Mouse (Mus musculus): ENCODE data around the gene Wwox. TPM values are rescaled to one million over a fixed set of nuclear protein-coding genes. Genes with fewer than 3 reads are reported as not detected.

The Wwox gene
- polyA plus RNA-seq, 1 experiment from 2014 or later, result 13.7 TPM

- H3K4me1 ChIP-seq, result no peaks in the 10 kb centered on the region
- H3K4me2 ChIP-seq (replicated peaks), result no peak overlapping the region
- ATAC-seq (ENCODE audit: insufficient number of reproducible peaks, low FRiP score, low TSS enrichment, low read depth), result no peak
- no peak overlapping the region for H3K27ac ChIP-seq (replicated peaks)
- H3K4me3 ChIP-seq (replicated peaks), result no peak overlapping the region
- H3K27me3 ChIP-seq, result no peaks in the 10 kb centered on the region
- 86% methylated on average over 16 of the region's 16 CpGs for WGBS
- no peak overlapping the region for H3K9ac ChIP-seq
- H3K36me3 ChIP-seq, result no peaks in the 10 kb centered on the region
- no peaks in the 10 kb centered on the region for H3K9me3 ChIP-seq (replicated peaks)
These were observed 129.2 kb downstream of the Wwox start for GRCm38 (mm10) chr8:114568531-114569166.

DNA sequence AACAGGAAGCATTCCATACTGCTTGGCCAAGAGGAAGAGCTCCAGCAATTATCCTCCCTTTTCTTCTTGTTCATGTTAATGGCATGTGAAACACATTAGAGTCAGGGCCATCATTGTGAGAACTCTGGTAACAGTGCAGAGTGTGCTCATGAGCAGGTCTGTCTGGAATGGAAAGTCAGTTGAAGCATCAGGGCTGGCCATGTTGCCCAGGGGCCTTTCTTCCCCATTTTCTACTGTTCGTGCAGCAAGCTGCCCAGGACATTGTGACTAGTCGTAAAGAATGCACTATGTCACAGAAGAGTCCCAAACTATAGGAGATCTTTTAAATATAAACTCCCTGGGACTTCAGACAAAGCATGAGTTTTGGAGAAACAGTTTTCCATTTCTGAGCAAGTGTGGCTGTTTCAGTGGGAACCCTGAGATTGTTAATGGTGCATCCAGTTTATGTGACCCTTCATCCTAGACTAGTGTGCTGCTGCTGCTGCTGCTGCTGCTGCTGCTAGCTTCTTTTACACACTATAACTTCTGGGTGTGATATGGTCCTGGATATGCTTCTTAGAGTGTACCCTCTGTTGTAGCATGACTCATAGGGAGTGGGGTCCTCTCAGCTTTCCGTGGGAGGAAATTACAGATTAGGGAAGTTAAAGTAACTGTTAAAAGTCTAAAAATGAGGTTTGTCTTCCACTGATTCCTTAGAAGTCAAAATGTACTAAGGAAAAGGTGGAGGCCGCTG lies 133.7 kb downstream of the Wwox start:
- no peaks in the 10 kb centered on the region for H3K4me1 ChIP-seq
- no peaks in the 10 kb centered on the region for H3K9me3 ChIP-seq (replicated peaks)
- H3K4me2 ChIP-seq (replicated peaks), result no peak overlapping the region
- H3K27me3 ChIP-seq, result no peaks in the 10 kb centered on the region
- no peak overlapping the region for H3K9ac ChIP-seq
- no peak for ATAC-seq (ENCODE audit: insufficient number of reproducible peaks, low FRiP score, low TSS enrichment, low read depth)
- H3K4me3 ChIP-seq (replicated peaks), result no peak overlapping the region
- H3K27ac ChIP-seq (replicated peaks), result no peak overlapping the region
- WGBS, result 76% methylated on average over 4 of the region's 4 CpGs
- no peaks in the 10 kb centered on the region for H3K36me3 ChIP-seq

- Histone ChIP-seq H3K27me3 (no peaks in the 10 kb centered on the region), H3K27ac (replicated peaks) (no peak overlapping the region), H3K36me3 (no peaks in the 10 kb centered on the region), H3K4me2 (replicated peaks) (no peak overlapping the region), H3K4me3 (replicated peaks) (no peak overlapping the region), H3K9me3 (replicated peaks) (no peaks in the 10 kb centered on the region), H3K9ac (no peak overlapping the region), H3K4me1 (no peaks in the 10 kb centered on the region)
- WGBS, result 82% methylated on average over 8 of the region's 8 CpGs
- no peak for ATAC-seq (ENCODE audit: insufficient number of reproducible peaks, low FRiP score, low TSS enrichment, low read depth)
These were observed 134.3 kb downstream of the Wwox start for GRCm38 (mm10) chr8:114573747-114574093.

DNA sequence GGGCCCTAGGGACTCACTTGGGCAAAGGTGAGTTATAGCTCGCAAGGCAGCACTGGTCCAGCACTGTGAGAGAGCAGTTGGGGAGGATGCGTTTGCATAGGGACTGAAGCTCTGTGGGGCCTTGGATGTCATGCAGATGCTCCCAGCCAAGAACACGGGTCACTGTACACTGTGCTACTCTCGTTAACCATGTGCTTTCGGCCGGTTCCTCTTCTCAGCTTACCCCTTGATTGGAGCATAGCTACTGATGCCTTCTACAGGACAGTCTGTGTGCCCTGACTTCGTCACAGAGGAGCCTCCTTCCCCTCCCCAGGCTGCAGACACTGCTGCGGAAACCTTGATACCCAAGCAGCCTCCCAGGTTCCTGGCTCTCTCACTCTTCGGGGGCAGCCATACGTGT lies 139.8 kb downstream of the Wwox start:
- H3K4me3 ChIP-seq (replicated peaks), result no peak overlapping the region
- H3K9ac ChIP-seq, result no peak overlapping the region
- no peak overlapping the region for H3K27ac ChIP-seq (replicated peaks)
- H3K9me3 ChIP-seq (replicated peaks), result no peaks in the 10 kb centered on the region
- ATAC-seq (ENCODE audit: insufficient number of reproducible peaks, low FRiP score, low TSS enrichment, low read depth), result no peak
- H3K4me2 ChIP-seq (replicated peaks), result no peak overlapping the region
- H3K36me3 ChIP-seq, result no peaks in the 10 kb centered on the region
- WGBS, result 83% methylated on average over 10 of the region's 10 CpGs
- H3K27me3 ChIP-seq, result no peaks in the 10 kb centered on the region
- H3K4me1 ChIP-seq, result no peaks in the 10 kb centered on the region

- Histone ChIP-seq H3K9ac (no peak overlapping the region), H3K4me2 (replicated peaks) (no peak overlapping the region), H3K36me3 (no peaks in the 10 kb centered on the region), H3K9me3 (replicated peaks) (no peaks in the 10 kb centered on the region), H3K4me3 (replicated peaks) (no peak overlapping the region), H3K4me1 (no peaks in the 10 kb centered on the region), H3K27me3 (no peaks in the 10 kb centered on the region), H3K27ac (replicated peaks) (no peak overlapping the region)
- WGBS, result 77% methylated on average over 1 of the region's 1 CpGs
- no peak for ATAC-seq (ENCODE audit: insufficient number of reproducible peaks, low FRiP score, low TSS enrichment, low read depth)
These were observed 141.2 kb downstream of the Wwox start for GRCm38 (mm10) chr8:114580684-114581083.

GRCm38 (mm10) chr8:114590336-114590867 lies 150.9 kb downstream of the Wwox start:
- Histone ChIP-seq H3K4me1 (peaks cover 8% of the 10 kb centered on the region; the same call in 1 of the 2 replicates), H3K4me3 (replicated peaks) (no peak overlapping the region), H3K9ac (no peak overlapping the region), H3K9me3 (replicated peaks) (no peaks in the 10 kb centered on the region), H3K27ac (replicated peaks) (no peak overlapping the region), H3K27me3 (peaks cover 10% of the 10 kb centered on the region), H3K4me2 (replicated peaks) (no peak overlapping the region), H3K36me3 (no peaks in the 10 kb centered on the region)
- 85% methylated on average over 12 of the region's 12 CpGs for WGBS
- ATAC-seq (ENCODE audit: insufficient number of reproducible peaks, low FRiP score, low TSS enrichment, low read depth), result no peak

- H3K36me3 ChIP-seq, result no peaks in the 10 kb centered on the region
- ATAC-seq (ENCODE audit: insufficient number of reproducible peaks, low FRiP score, low TSS enrichment, low read depth), result no peak; the same call in 1 of the 2 replicates
- no peak overlapping the region for H3K9ac ChIP-seq
- H3K27ac ChIP-seq (replicated peaks), result peak overlapping the region; percentile 5; the same call in 1 of the 2 replicates
- H3K4me2 ChIP-seq (replicated peaks), result peak overlapping the region; percentile 40
- H3K27me3 ChIP-seq, result peaks cover 10% of the 10 kb centered on the region
- H3K4me3 ChIP-seq (replicated peaks), result peak overlapping the region; percentile 16
- peaks cover 8% of the 10 kb centered on the region; the same call in 1 of the 2 replicates for H3K4me1 ChIP-seq
- WGBS, result 31% methylated on average over 26 of the region's 26 CpGs
- H3K9me3 ChIP-seq (replicated peaks), result peaks cover 4% of the 10 kb centered on the region
These were observed 152.1 kb downstream of the Wwox start for GRCm38 (mm10) chr8:114591296-114592280.

DNA sequence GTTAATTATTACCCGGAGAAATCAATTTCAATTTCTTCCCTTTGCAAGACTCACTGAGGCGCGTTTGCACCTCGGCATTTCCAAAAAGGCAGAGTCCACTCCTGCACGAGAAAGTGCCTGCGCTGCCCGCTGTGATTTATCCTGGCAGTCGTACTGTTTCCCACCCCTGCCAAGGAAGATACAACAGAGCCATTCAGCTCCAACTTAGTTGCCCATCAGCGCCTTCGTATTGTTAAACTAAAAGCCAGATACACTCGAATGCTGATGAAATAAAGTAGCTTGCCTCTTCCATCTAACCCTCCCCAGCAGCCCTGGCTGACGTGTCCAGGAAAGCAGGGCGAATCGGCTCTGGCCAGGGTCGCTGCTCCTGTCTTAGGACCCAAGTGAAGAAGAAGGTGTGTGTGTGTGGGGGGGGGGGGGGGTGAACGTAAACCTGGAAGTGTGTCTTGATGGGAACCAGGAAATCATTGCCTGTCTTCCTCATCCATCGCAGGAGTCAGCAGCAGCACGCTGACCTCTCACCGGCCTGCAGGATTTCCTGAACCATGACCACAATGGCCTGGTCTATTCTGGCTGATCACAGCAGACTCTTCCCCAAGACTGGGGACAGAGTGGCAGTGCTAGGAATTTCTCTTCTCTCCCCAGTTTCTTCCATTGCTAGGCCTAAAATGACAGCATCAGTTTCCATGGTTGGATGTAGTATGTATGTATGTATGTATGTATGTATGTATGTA lies 154.1 kb downstream of the Wwox start:
- Histone ChIP-seq H3K4me3 (replicated peaks) (no peak overlapping the region), H3K4me2 (replicated peaks) (no peak overlapping the region), H3K9ac (no peak overlapping the region), H3K27ac (replicated peaks) (no peak overlapping the region), H3K4me1 (peaks cover 8% of the 10 kb centered on the region; the same call in 1 of the 2 replicates), H3K9me3 (replicated peaks) (peaks cover 4% of the 10 kb centered on the region), H3K36me3 (no peaks in the 10 kb centered on the region), H3K27me3 (peaks cover 7% of the 10 kb centered on the region)
- ATAC-seq (ENCODE audit: insufficient number of reproducible peaks, low FRiP score, low TSS enrichment, low read depth), result no peak
- WGBS, result 77% methylated on average over 19 of the region's 19 CpGs

GRCm38 (mm10) chr8:114594811-114595210 lies 155.4 kb downstream of the Wwox start:
- Histone ChIP-seq H3K4me3 (replicated peaks) (no peak overlapping the region), H3K4me2 (replicated peaks) (no peak overlapping the region), H3K4me1 (peaks cover 13% of the 10 kb centered on the region; the same call in 1 of the 2 replicates), H3K9ac (no peak overlapping the region), H3K36me3 (no peaks in the 10 kb centered on the region), H3K9me3 (replicated peaks) (peaks cover 4% of the 10 kb centered on the region), H3K27me3 (peaks cover 5% of the 10 kb centered on the region), H3K27ac (replicated peaks) (no peak overlapping the region)
- 83% methylated on average over 5 of the region's 5 CpGs for WGBS
- no peak for ATAC-seq (ENCODE audit: insufficient number of reproducible peaks, low FRiP score, low TSS enrichment, low read depth)

DNA sequence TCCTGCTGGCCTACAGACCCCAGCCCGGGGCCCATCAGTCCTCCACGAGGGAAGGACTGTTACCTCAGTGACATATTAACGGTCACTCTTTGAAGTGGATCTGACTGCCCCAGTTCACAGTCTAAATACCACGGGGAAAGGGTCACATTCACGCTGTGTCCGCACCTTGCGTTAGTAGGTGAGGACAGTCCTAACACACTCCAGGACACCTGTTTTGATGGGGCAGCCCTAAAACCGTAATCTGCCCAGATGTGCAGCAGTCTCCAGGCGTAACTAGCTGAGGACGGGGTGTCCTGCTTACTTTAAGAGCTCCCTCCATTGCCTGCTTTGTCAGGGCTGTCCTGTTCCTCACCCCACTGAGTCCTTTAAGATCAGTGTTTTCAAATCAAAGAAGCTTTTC lies 160.1 kb downstream of the Wwox start:
- no peak overlapping the region for H3K27ac ChIP-seq (replicated peaks)
- H3K4me3 ChIP-seq (replicated peaks), result no peak overlapping the region
- no peak for ATAC-seq (ENCODE audit: insufficient number of reproducible peaks, low FRiP score, low TSS enrichment, low read depth)
- H3K9me3 ChIP-seq (replicated peaks), result peaks cover 4% of the 10 kb centered on the region
- H3K27me3 ChIP-seq, result peaks cover 2% of the 10 kb centered on the region
- no peaks in the 10 kb centered on the region for H3K36me3 ChIP-seq
- WGBS, result 64% methylated on average over 10 of the region's 10 CpGs
- H3K9ac ChIP-seq, result no peak overlapping the region
- no peak overlapping the region for H3K4me2 ChIP-seq (replicated peaks)
- H3K4me1 ChIP-seq, result peaks cover 14% of the 10 kb centered on the region

Measured in embryonic facial prominence, embryonic 15.5 days (tissue).